Mouse (Mus musculus): ENCODE results near the gene Il34. TPM values are rescaled to one million over a fixed set of nuclear protein-coding genes. Genes with fewer than 3 reads are reported as not detected.
"Not testable (repeated sequence)": the region's sequence is repeated elsewhere in the genome, so short reads cannot be mapped to it uniquely, and the experiment has no call there.

Il34 gene
- polyA plus RNA-seq, 1 experiment, result 108 TPM

GRCm38 (mm10) chr8:110786934-110787333 lies 18.8 kb downstream of the Il34 start:
- TF ChIP-seq POLR2A (IDR thresholded peaks at IDR 0.05; ENCODE audit: extremely low read depth, insufficient read depth, low read length) (no peak), CTCF (IDR thresholded peaks at IDR 0.05; ENCODE audit: extremely low read depth, insufficient read depth, low read length) (no peak)
- Histone ChIP-seq H3K27ac (ENCODE audit: insufficient read depth, low read length) (no peak overlapping the region), H3K4me3 (ENCODE audit: insufficient read depth, low read length) (no peak overlapping the region), H3K4me1 (ENCODE audit: control insufficient read depth, insufficient read depth, low read length) (no peaks in the 10 kb centered on the region)

GRCm38 (mm10) chr8:110786501-110786900 lies 19.2 kb downstream of the Il34 start:
- not testable (repeated sequence) for H3K4me3 ChIP-seq (ENCODE audit: insufficient read depth, low read length); H3K4me1 ChIP-seq (ENCODE audit: control insufficient read depth, insufficient read depth, low read length); H3K27ac ChIP-seq (ENCODE audit: insufficient read depth, low read length)

GRCm38 (mm10) chr8:110785366-110785765 lies 20.4 kb downstream of the Il34 start:
- Histone ChIP-seq H3K4me1 (ENCODE audit: control insufficient read depth, insufficient read depth, low read length) (no peaks in the 10 kb centered on the region), H3K27ac (ENCODE audit: insufficient read depth, low read length) (no peak overlapping the region), H3K4me3 (ENCODE audit: insufficient read depth, low read length) (no peak overlapping the region)
- TF ChIP-seq CTCF (IDR thresholded peaks at IDR 0.05; ENCODE audit: extremely low read depth, insufficient read depth, low read length), result no peak
- no peak for TF ChIP-seq POLR2A (IDR thresholded peaks at IDR 0.05; ENCODE audit: extremely low read depth, insufficient read depth, low read length)

GRCm38 (mm10) chr8:110779924-110780718 lies 25.6 kb downstream of the Il34 start:
- TF ChIP-seq CTCF (IDR thresholded peaks at IDR 0.05; ENCODE audit: extremely low read depth, insufficient read depth, low read length) (no peak), POLR2A (IDR thresholded peaks at IDR 0.05; ENCODE audit: extremely low read depth, insufficient read depth, low read length) (no peak)
- Histone ChIP-seq H3K27ac (ENCODE audit: insufficient read depth, low read length) (no peak overlapping the region), H3K4me3 (ENCODE audit: insufficient read depth, low read length) (no peak overlapping the region), H3K4me1 (ENCODE audit: control insufficient read depth, insufficient read depth, low read length) (no peaks in the 10 kb centered on the region)

- Histone ChIP-seq H3K4me3 (ENCODE audit: insufficient read depth, low read length) (no peak overlapping the region), H3K27ac (ENCODE audit: insufficient read depth, low read length) (no peak overlapping the region), H3K4me1 (ENCODE audit: control insufficient read depth, insufficient read depth, low read length) (peaks cover 3% of the 10 kb centered on the region; the same call in 1 of the 2 replicates)
- TF ChIP-seq POLR2A (IDR thresholded peaks at IDR 0.05; ENCODE audit: extremely low read depth, insufficient read depth, low read length), result no peak
- TF ChIP-seq CTCF (IDR thresholded peaks at IDR 0.05; ENCODE audit: extremely low read depth, insufficient read depth, low read length), result no peak
These were observed 29.4 kb downstream of the Il34 start for GRCm38 (mm10) chr8:110776335-110776734.

- no peak overlapping the region for H3K27ac ChIP-seq (ENCODE audit: insufficient read depth, low read length)
- H3K4me3 ChIP-seq (ENCODE audit: insufficient read depth, low read length), result no peak overlapping the region
- peaks cover 3% of the 10 kb centered on the region; the same call in 1 of the 2 replicates for H3K4me1 ChIP-seq (ENCODE audit: control insufficient read depth, insufficient read depth, low read length)
- TF ChIP-seq POLR2A (IDR thresholded peaks at IDR 0.05; ENCODE audit: extremely low read depth, insufficient read depth, low read length) (no peak), CTCF (IDR thresholded peaks at IDR 0.05; ENCODE audit: extremely low read depth, insufficient read depth, low read length) (no peak)
These were observed 30.0 kb downstream of the Il34 start for GRCm38 (mm10) chr8:110775721-110776120.

GRCm38 (mm10) chr8:110775316-110775715 lies 30.4 kb downstream of the Il34 start:
- TF ChIP-seq POLR2A (IDR thresholded peaks at IDR 0.05; ENCODE audit: extremely low read depth, insufficient read depth, low read length) (no peak), CTCF (IDR thresholded peaks at IDR 0.05; ENCODE audit: extremely low read depth, insufficient read depth, low read length) (no peak)
- H3K27ac ChIP-seq (ENCODE audit: insufficient read depth, low read length), result no peak overlapping the region
- no peak overlapping the region for H3K4me3 ChIP-seq (ENCODE audit: insufficient read depth, low read length)
- peaks cover 3% of the 10 kb centered on the region; the same call in 1 of the 2 replicates for H3K4me1 ChIP-seq (ENCODE audit: control insufficient read depth, insufficient read depth, low read length)

GRCm38 (mm10) chr8:110774725-110775124 lies 31.0 kb downstream of the Il34 start:
- no peak for TF ChIP-seq POLR2A (IDR thresholded peaks at IDR 0.05; ENCODE audit: extremely low read depth, insufficient read depth, low read length)
- no peak for TF ChIP-seq CTCF (IDR thresholded peaks at IDR 0.05; ENCODE audit: extremely low read depth, insufficient read depth, low read length)
- peaks cover 3% of the 10 kb centered on the region; the same call in 1 of the 2 replicates for H3K4me1 ChIP-seq (ENCODE audit: control insufficient read depth, insufficient read depth, low read length)
- no peak overlapping the region for H3K27ac ChIP-seq (ENCODE audit: insufficient read depth, low read length)
- no peak overlapping the region for H3K4me3 ChIP-seq (ENCODE audit: insufficient read depth, low read length)

GRCm38 (mm10) chr8:110774047-110774446 lies 31.7 kb downstream of the Il34 start:
- TF ChIP-seq POLR2A (IDR thresholded peaks at IDR 0.05; ENCODE audit: extremely low read depth, insufficient read depth, low read length), result no peak
- no peak for TF ChIP-seq CTCF (IDR thresholded peaks at IDR 0.05; ENCODE audit: extremely low read depth, insufficient read depth, low read length)
- H3K27ac ChIP-seq (ENCODE audit: insufficient read depth, low read length), result no peak overlapping the region
- H3K4me3 ChIP-seq (ENCODE audit: insufficient read depth, low read length), result no peak overlapping the region
- peaks cover 3% of the 10 kb centered on the region; the same call in 1 of the 2 replicates for H3K4me1 ChIP-seq (ENCODE audit: control insufficient read depth, insufficient read depth, low read length)

- TF ChIP-seq CTCF (IDR thresholded peaks at IDR 0.05; ENCODE audit: extremely low read depth, insufficient read depth, low read length) (no peak), POLR2A (IDR thresholded peaks at IDR 0.05; ENCODE audit: extremely low read depth, insufficient read depth, low read length) (no peak)
- H3K27ac ChIP-seq (ENCODE audit: insufficient read depth, low read length), result no peak overlapping the region
- H3K4me3 ChIP-seq (ENCODE audit: insufficient read depth, low read length), result no peak overlapping the region
- H3K4me1 ChIP-seq (ENCODE audit: control insufficient read depth, insufficient read depth, low read length), result peaks cover 3% of the 10 kb centered on the region; the same call in 1 of the 2 replicates
These were observed 33.3 kb downstream of the Il34 start for GRCm38 (mm10) chr8:110772452-110772851.

All from cortical plate, adult 2 months (tissue).